Mouse (Mus musculus): ENCODE results near the gene S100a6.
A peak's percentile ranks its signal among the peaks of the same experiment; 100 is the strongest.

Gene S100a6

GRCm38 (mm10) chr3:90612728-90613291, at the start of gene S100a6:
Gene S100a6, plus strand, starts transcription at chr3:90612882.
- peak; percentile 47 to 56 for DNase-seq (ENCODE audit: low spot score in 2 of 2)

- no peak for DNase-seq (ENCODE audit: low spot score in 2 of 2)
These were observed 38.0 kb upstream of the S100a6 start for GRCm38 (mm10) chr3:90574691-90575090.

- DNase-seq (ENCODE audit: low spot score in 2 of 2), result no peak
These were observed 37.4 kb upstream of the S100a6 start for GRCm38 (mm10) chr3:90575320-90575719.

GRCm38 (mm10) chr3:90576351-90577001, 36.2 kb upstream of the S100a6 start:
- DNase-seq (ENCODE audit: low spot score in 2 of 2), result no peak

- DNase-seq (ENCODE audit: low spot score in 2 of 2), result no peak
These were observed 33.2 kb upstream of the S100a6 start for GRCm38 (mm10) chr3:90579433-90579832.

- no peak for DNase-seq (ENCODE audit: low spot score in 2 of 2)
These were observed 31.5 kb upstream of the S100a6 start for GRCm38 (mm10) chr3:90581141-90581540.

- DNase-seq (ENCODE audit: low spot score in 2 of 2), result no peak
These were observed 30.5 kb upstream of the S100a6 start for GRCm38 (mm10) chr3:90582156-90582555.

- DNase-seq (ENCODE audit: low spot score in 2 of 2), result no peak
These were observed 30.1 kb upstream of the S100a6 start for GRCm38 (mm10) chr3:90582556-90582955.

- no peak for DNase-seq (ENCODE audit: low spot score in 2 of 2)
These were observed 28.8 kb upstream of the S100a6 start for GRCm38 (mm10) chr3:90583893-90584292.

- peak; percentile 71 to 84 for DNase-seq (ENCODE audit: low spot score in 2 of 2)
These were observed 27.1 kb upstream of the S100a6 start for GRCm38 (mm10) chr3:90585595-90585994.

GRCm38 (mm10) chr3:90586016-90586643, 26.6 kb upstream of the S100a6 start:
- DNase-seq (ENCODE audit: low spot score in 2 of 2), result no peak

- DNase-seq (ENCODE audit: low spot score in 2 of 2), result no peak
These were observed 25.8 kb upstream of the S100a6 start for GRCm38 (mm10) chr3:90586906-90587305.

GRCm38 (mm10) chr3:90587361-90588101, 25.2 kb upstream of the S100a6 start:
- peak; percentile 57 to 62 for DNase-seq (ENCODE audit: low spot score in 2 of 2)

- DNase-seq (ENCODE audit: low spot score in 2 of 2), result no peak
These were observed 23.3 kb upstream of the S100a6 start for GRCm38 (mm10) chr3:90589390-90589789.

GRCm38 (mm10) chr3:90589947-90590346, 22.7 kb upstream of the S100a6 start, which contains the start of gene S100a2:
Gene S100a2, plus strand, starts transcription at chr3:90590247.
- no peak for DNase-seq (ENCODE audit: low spot score in 2 of 2)

GRCm38 (mm10) chr3:90594466-90594865, 18.2 kb upstream of the S100a6 start:
- no peak for DNase-seq (ENCODE audit: low spot score in 2 of 2)

- no peak for DNase-seq (ENCODE audit: low spot score in 2 of 2)
These were observed 17.1 kb upstream of the S100a6 start for GRCm38 (mm10) chr3:90595556-90595955.

GRCm38 (mm10) chr3:90596810-90597209, 15.9 kb upstream of the S100a6 start:
- DNase-seq (ENCODE audit: low spot score in 2 of 2), result no peak

- no peak for DNase-seq (ENCODE audit: low spot score in 2 of 2)
These were observed 14.9 kb upstream of the S100a6 start for GRCm38 (mm10) chr3:90597736-90598135.

GRCm38 (mm10) chr3:90598212-90598611, 14.5 kb upstream of the S100a6 start:
- DNase-seq (ENCODE audit: low spot score in 2 of 2), result no peak

- DNase-seq (ENCODE audit: low spot score in 2 of 2), result no peak
These were observed 13.3 kb upstream of the S100a6 start for GRCm38 (mm10) chr3:90599401-90599800.

- DNase-seq (ENCODE audit: low spot score in 2 of 2), result no peak
These were observed 12.6 kb upstream of the S100a6 start for GRCm38 (mm10) chr3:90600036-90600435.

Data from right cerebral cortex, adult 2 months (tissue).